Comparison of ENCODE assay signal across 18 mouse cellular contexts in genomic region chr1:191438546-191438945, GRCm38 (mm10). TPM values are rescaled to one million over a fixed set of nuclear protein-coding genes. Genes with fewer than 3 reads are reported as not detected.
DNase-seq lines count a peak whose midpoint lies in the region; ATAC-seq and TF ChIP-seq lines count a peak whose summit lies in the region.
"Had no signal": no experiment of that assay in that cellular context is flagged by ENCODE, and none has a peak within 500 bp of the region (broad histone marks: within the 10 kb centered on the region; RNA-seq: fewer than 3 reads in every experiment).

No protein-coding gene starts in this region.

- no peak overlapping the region for H3K4me2 ChIP-seq in embryonic facial prominence, embryonic 15.5 days (replicated peaks)
- H3K4me2 ChIP-seq in lung, embryonic 15.5 days, result no peak overlapping the region
- H3K4me2 ChIP-seq in myocyte (ENCODE audit: low read depth), result no peak overlapping the region
- H3K4me2 ChIP-seq: heart, embryonic 13.5 days; intestine, embryonic 15.5 days; limb, embryonic 13.5 days; neural tube, embryonic 15.5 days had no signal

- 54% methylated on average over 4 of the region's 4 CpGs for WGBS in embryonic facial prominence, embryonic 15.5 days
- WGBS in embryonic facial prominence, embryonic 10.5 days, result 60% methylated on average over 4 of the region's 4 CpGs
- 67% methylated on average over 4 of the region's 4 CpGs for WGBS in lung, embryonic 15.5 days

- no peak overlapping the region for H3K4me3 ChIP-seq in embryonic facial prominence, embryonic 15.5 days (replicated peaks)
- H3K4me3 ChIP-seq in embryonic facial prominence, embryonic 10.5 days, result no peak overlapping the region
- H3K4me3 ChIP-seq in lung, embryonic 15.5 days, result no peak overlapping the region
- H3K4me3 ChIP-seq in myocyte, result no peak overlapping the region
- H3K4me3 ChIP-seq: heart, embryonic 13.5 days; intestine, embryonic 15.5 days; limb, embryonic 13.5 days; neural tube, embryonic 15.5 days had no signal

- DNase-seq in embryonic facial prominence, embryonic 10.5 days (ENCODE audit: low spot score), result no peak
- no peak for DNase-seq in lung, postnatal 14 days
- DNase-seq in NIH3T3 (ENCODE audit: low read depth), result peak; percentile 58
- DNase-seq in T-cell, adult 2 months (ENCODE audit: low spot score), result no peak
- no peak for DNase-seq in right cerebral cortex, postnatal 25 days
- DNase-seq: gastrocnemius, postnatal 36 days; kidney, postnatal 10 days; layer of hippocampus, postnatal 36 days; lung, adult 18-20 months had no signal

- peaks cover 14% of the 10 kb centered on the region for H3K4me1 ChIP-seq in embryonic facial prominence, embryonic 15.5 days
- H3K4me1 ChIP-seq in embryonic facial prominence, embryonic 10.5 days, result peaks cover 22% of the 10 kb centered on the region
- peaks cover 42% of the 10 kb centered on the region for H3K4me1 ChIP-seq in lung, embryonic 15.5 days

- no peaks in the 10 kb centered on the region for H3K27me3 ChIP-seq in embryonic facial prominence, embryonic 15.5 days
- no peaks in the 10 kb centered on the region for H3K27me3 ChIP-seq in embryonic facial prominence, embryonic 10.5 days (replicated peaks; ENCODE audit: low read depth, poor library complexity, severe bottlenecking)
- H3K27me3 ChIP-seq in lung, embryonic 15.5 days, result no peaks in the 10 kb centered on the region
- H3K27me3 ChIP-seq in myocyte (ENCODE audit: control insufficient read depth, insufficient read depth, insufficient read length), result no peaks in the 10 kb centered on the region
- H3K27me3 ChIP-seq: CH12.LX; heart, embryonic 13.5 days; intestine, embryonic 15.5 days; limb, embryonic 13.5 days; neural tube, embryonic 15.5 days had no signal

- ATAC-seq in embryonic facial prominence, embryonic 15.5 days (ENCODE audit: insufficient number of reproducible peaks, low FRiP score, low TSS enrichment, low read depth), result no peak
- ATAC-seq in lung, embryonic 15.5 days (ENCODE audit: borderline replicate concordance, extremely low read depth, low FRiP score, low TSS enrichment), result no peak
- ATAC-seq: forebrain, embryonic 14.5 days; intestine, embryonic 15.5 days had no signal

- no peaks in the 10 kb centered on the region for H3K79me2 ChIP-seq in myocyte (ENCODE audit: control insufficient read depth, insufficient read depth)

- no peak overlapping the region for H3ac ChIP-seq in myocyte (ENCODE audit: control insufficient read depth, insufficient read length)

- peak overlapping the region; percentile 35; the same call in 1 of the 2 replicates for H3K27ac ChIP-seq in embryonic facial prominence, embryonic 15.5 days (replicated peaks)
- H3K27ac ChIP-seq in embryonic facial prominence, embryonic 10.5 days (replicated peaks), result no peak overlapping the region
- peak overlapping the region; percentile 35; the same call in 1 of the 2 replicates for H3K27ac ChIP-seq in lung, embryonic 15.5 days
- H3K27ac ChIP-seq: heart, embryonic 13.5 days; intestine, embryonic 15.5 days; limb, embryonic 13.5 days; neural tube, embryonic 15.5 days had no signal

- no peaks in the 10 kb centered on the region for H3K36me3 ChIP-seq in embryonic facial prominence, embryonic 15.5 days
- no peaks in the 10 kb centered on the region for H3K36me3 ChIP-seq in embryonic facial prominence, embryonic 10.5 days (replicated peaks)
- no peaks in the 10 kb centered on the region for H3K36me3 ChIP-seq in lung, embryonic 15.5 days
- no peaks in the 10 kb centered on the region for H3K36me3 ChIP-seq in myocyte (ENCODE audit: control insufficient read depth, insufficient read depth)
- H3K36me3 ChIP-seq: heart, embryonic 13.5 days; intestine, embryonic 15.5 days; limb, embryonic 13.5 days; neural tube, embryonic 15.5 days had no signal

- no peak for TF ChIP-seq POLR2A in myocyte (IDR thresholded peaks at IDR 0.05; ENCODE audit: insufficient read length, low read depth)

- no peaks in the 10 kb centered on the region for H3K9me3 ChIP-seq in embryonic facial prominence, embryonic 15.5 days (replicated peaks)
- H3K9me3 ChIP-seq in embryonic facial prominence, embryonic 10.5 days, result no peaks in the 10 kb centered on the region
- H3K9me3 ChIP-seq in lung, embryonic 15.5 days, result no peaks in the 10 kb centered on the region
- H3K9me3 ChIP-seq: heart, embryonic 13.5 days; intestine, embryonic 15.5 days; limb, embryonic 13.5 days; neural tube, embryonic 15.5 days had no signal

- no peak overlapping the region for H3K9ac ChIP-seq in embryonic facial prominence, embryonic 15.5 days
- H3K9ac ChIP-seq in lung, embryonic 15.5 days, result no peak overlapping the region
- H3K9ac ChIP-seq: heart, embryonic 13.5 days; intestine, embryonic 15.5 days; limb, embryonic 13.5 days; neural tube, embryonic 15.5 days had no signal

TF ChIP-seq in myocyte, 11 proteins besides CTCF, POLR2A, EP300 and RAD21:
- TF ChIP-seq E2F4 (IDR thresholded peaks at IDR 0.05; ENCODE audit: insufficient read depth) (no peak), MAX (IDR thresholded peaks at IDR 0.05; ENCODE audit: low read depth) (no peak), POLR2AphosphoS2 (IDR thresholded peaks at IDR 0.05; ENCODE audit: insufficient read length, low read depth) (no peak), MYOG (IDR thresholded peaks at IDR 0.05; ENCODE audit: control insufficient read depth in 1 of 3, insufficient read depth in 1 of 3, insufficient read length in 2 of 3, low read depth in 2 of 3) (no peak), CEBPB (IDR thresholded peaks at IDR 0.05; ENCODE audit: insufficient read depth, poor library complexity, severe bottlenecking) (no peak), TCF12 (IDR thresholded peaks at IDR 0.05; ENCODE audit: insufficient read depth, poor library complexity, severe bottlenecking) (no peak), USF1 (IDR thresholded peaks at IDR 0.05; ENCODE audit: low read depth) (no peak), TCF3 (IDR thresholded peaks at IDR 0.05; ENCODE audit: insufficient read length, low read depth) (no peak), MYOD1 (IDR thresholded peaks at IDR 0.05; ENCODE audit: control insufficient read depth in 1 of 3, insufficient read length in 2 of 3, low read depth in 2 of 3) (peak in 1 of 3 experiments; percentile 39), REST (IDR thresholded peaks at IDR 0.05; ENCODE audit: insufficient read depth, insufficient read length) (no peak), SRF (IDR thresholded peaks at IDR 0.05; ENCODE audit: control insufficient read depth, insufficient read length, low read depth) (peak; percentile 22)

RNA-seq across cellular contexts. Expression of gene Ppp2r5a, which starts 35.5 kb away (rescaled TPM):
- polyA plus RNA-seq in embryonic facial prominence, embryonic 15.5 days (2015; fragmentation: Nextera tagmentation; extraction: Ambion mirVana), result 26.3 and 30.4 TPM in 2 replicates
- polyA plus RNA-seq in embryonic facial prominence, embryonic 10.5 days (2016; fragmentation: Nextera tagmentation; extraction: Ambion mirVana), result 10.5 and 12.1 TPM in 2 replicates
- 27.1 and 32.2 TPM in 2 replicates for polyA plus RNA-seq in lung, embryonic 15.5 days (2015; fragmentation: Nextera tagmentation; extraction: Ambion mirVana)
- 28.1 TPM for polyA plus RNA-seq in myocyte (2012; fragmentation: generic; extraction: Trizol)
